Mouse (Mus musculus) hindbrain, postnatal 0 days (tissue): ENCODE measurements around the gene Nbl1. TPM values are rescaled to one million over a fixed set of nuclear protein-coding genes. Genes with fewer than 3 reads are reported as not detected.

Experiments
- ATAC-seq: fragments of 200-750 bp; cut with Nextera tagmentation; 2 replicates; pipeline ENCODE4 v1.8.0; 2017; ENCODE audit warnings: mild to moderate bottlenecking, moderate TSS enrichment, moderate library complexity
- DNase-seq: peaks from one replicate; pipeline ENCODE4 v3.0.0-alpha.2; 2015; ENCODE audit warnings: low spot score
- H3K27ac ChIP-seq: fragments of 300-500 bp; sonication (generic); 2 replicates; pipeline ENCODE4 v1.5.1; 2014; ENCODE audit warnings: mild to moderate bottlenecking
- H3K27me3 ChIP-seq: fragments of 300-500 bp; sonication (generic); 2 replicates; pipeline ENCODE4 v1.6.1; 2014; ENCODE audit warnings: low read length, mixed read lengths; ENCODE audit not compliant: insufficient read depth
- H3K36me3 ChIP-seq: fragments of 300-500 bp; sonication (generic); 2 replicates; pipeline ENCODE4 v1.6.1; 2014; ENCODE audit warnings: low read length, mixed read lengths; ENCODE audit not compliant: insufficient read depth
- H3K4me1 ChIP-seq: fragments of 300-500 bp; sonication (generic); 2 replicates; pipeline ENCODE4 v1.6.1; 2014; ENCODE audit warnings: antibody characterized with exemption, low read length, mixed read lengths; ENCODE audit not compliant: insufficient read depth
- H3K4me2 ChIP-seq: fragments of 300-500 bp; sonication (generic); 2 replicates; pipeline ENCODE4 v1.6.1; 2014; ENCODE audit warnings: low read depth, mild to moderate bottlenecking, low read length, moderate library complexity, mixed read lengths
- H3K4me3 ChIP-seq: fragments of 300-500 bp; sonication (generic); 2 replicates; pipeline ENCODE4 v1.5.1; 2014; ENCODE audit warnings: low read length
- H3K9ac ChIP-seq: fragments of 300-500 bp; sonication (generic); replicated peaks from 2 replicates; pipeline ENCODE4 v1.6.1; 2014; ENCODE audit warnings: mild to moderate bottlenecking, low read length, moderate library complexity, mixed read lengths
- H3K9me3 ChIP-seq: fragments of 300-500 bp; sonication (generic); 2 replicates; pipeline ENCODE4 v1.6.1; 2016; ENCODE audit warnings: low read length, mixed read lengths
- CTCF ChIP-seq: IDR thresholded peaks from 2 replicates; pipeline ENCODE4 v1.5.1; 2016; ENCODE audit warnings: antibody characterized with exemption, control low read depth, low read depth
- WGBS: fragments of 180-500 bp; shearing (Covaris S2); extraction: QIAGEN DNeasy Blood & Tissue Kit; methylation state at CpG from one replicate; pipeline ENCODE4 v1.1.7; 2014; 5-methylcytosine and 5-hydroxymethylcytosine counted together
- polyA plus RNA-seq: library from polyadenylated mRNA; unstranded; fragments of >200 nt; fragmentation: Nextera tagmentation; extraction: Ambion mirVana; gene quantifications from 2 replicates; pipeline ENCODE4 v1.2.1, GENCODE M21; 2015
- total RNA-seq: library from RNA; depleted of rRNA; stranded (reverse); fragments of >200 nt; gene quantifications from 2 replicates; pipeline ENCODE4 v1.2.3, GENCODE M21; 2014

Gene Nbl1
- total and polyA plus RNA-seq, 2 experiments from 2014 or later: 64.4 to 85.3 TPM

GRCm38 (mm10) chr4:139130701-139131549 is 38.1 kb upstream of the Nbl1 start, which contains the start of gene Minos1:
Minos1 (minus strand) TSS chr4:139131113.
- Histone ChIP-seq H3K9ac (peak within 1 kb of the TSS; percentile 96), H3K27ac (peak within 1 kb of the TSS; percentile 95), H3K4me1 (peaks cover 5% of the 10 kb centered on the region), H3K36me3 (no peaks in the 10 kb centered on the region), H3K27me3 (no peaks in the 10 kb centered on the region), H3K9me3 (no peaks in the 10 kb centered on the region), H3K4me2 (peak within 1 kb of the TSS; percentile 79), H3K4me3 (peak within 1 kb of the TSS; percentile 100)
- no peak for TF ChIP-seq CTCF
- DNase-seq (peak; percentile 99), ATAC-seq (peak; percentile 99)
- under 1% methylated on average over 63 of the region's 63 CpGs for WGBS

GRCm38 (mm10) chr4:139129806-139130700 is 37.3 kb upstream of the Nbl1 start:
- 2% methylated on average over 57 of the region's 57 CpGs for WGBS
- no peaks in the 10 kb centered on the region for H3K36me3 ChIP-seq

DNA sequence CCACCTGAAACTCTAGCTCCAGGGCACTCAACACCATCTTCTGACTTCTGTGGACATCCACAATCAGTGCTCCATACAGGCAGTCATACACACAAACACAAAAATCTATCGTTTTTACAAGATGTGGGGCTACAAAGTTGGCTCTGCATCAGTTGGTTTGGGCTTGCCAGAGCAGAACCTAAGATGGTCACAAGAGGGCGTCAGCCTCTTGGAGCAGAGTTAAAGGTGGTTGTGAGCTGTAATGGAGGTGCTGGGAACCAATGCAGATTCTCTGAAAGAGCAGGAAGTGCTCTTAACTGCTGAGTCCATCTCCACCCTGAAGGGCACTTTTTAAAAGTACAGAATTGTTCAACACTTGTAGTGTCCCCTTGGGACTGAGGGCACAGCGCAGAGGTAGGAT is 33.7 kb upstream of the Nbl1 start:
- H3K9me3 ChIP-seq: no peaks in the 10 kb centered on the region
- H3K9ac ChIP-seq: no peak overlapping the region
- no peak overlapping the region for H3K27ac ChIP-seq
- DNase-seq (no peak), ATAC-seq (no peak)
- WGBS: 94% methylated on average over 3 of the region's 3 CpGs
- peaks cover 5% of the 10 kb centered on the region for H3K4me1 ChIP-seq
- H3K27me3 ChIP-seq: no peaks in the 10 kb centered on the region
- H3K4me2 ChIP-seq: no peak overlapping the region
- TF ChIP-seq CTCF: peak; percentile 21; the same call in 1 of the 2 replicates
- no peaks in the 10 kb centered on the region for H3K36me3 ChIP-seq
- no peak overlapping the region for H3K4me3 ChIP-seq

More at GRCm38 (mm10) chr4:139129806-139130700, 37.3 kb upstream of the Nbl1 start:
- ATAC-seq (peak; percentile 36), DNase-seq (peak; percentile 68)
- peak overlapping the region; percentile 100 for H3K4me3 ChIP-seq
- peak overlapping the region; percentile 96 for H3K9ac ChIP-seq
- peak overlapping the region; percentile 79 for H3K4me2 ChIP-seq
- no peaks in the 10 kb centered on the region for H3K27me3 ChIP-seq
- peak overlapping the region; percentile 95 for H3K27ac ChIP-seq
- H3K4me1 ChIP-seq: peaks cover 5% of the 10 kb centered on the region
- TF ChIP-seq CTCF: no peak
- no peaks in the 10 kb centered on the region for H3K9me3 ChIP-seq

- ATAC-seq (no peak), DNase-seq (no peak)
- H3K36me3 ChIP-seq: no peaks in the 10 kb centered on the region
- H3K9me3 ChIP-seq: no peaks in the 10 kb centered on the region
- peaks cover 5% of the 10 kb centered on the region for H3K4me1 ChIP-seq
- no peak overlapping the region for H3K4me2 ChIP-seq
- no peak overlapping the region for H3K4me3 ChIP-seq
- no peak overlapping the region for H3K9ac ChIP-seq
- TF ChIP-seq CTCF: no peak
- 95% methylated on average over 6 of the region's 6 CpGs for WGBS
- H3K27me3 ChIP-seq: no peaks in the 10 kb centered on the region
- no peak overlapping the region for H3K27ac ChIP-seq
These were observed 32.1 kb upstream of the Nbl1 start for GRCm38 (mm10) chr4:139124940-139125339.

DNA sequence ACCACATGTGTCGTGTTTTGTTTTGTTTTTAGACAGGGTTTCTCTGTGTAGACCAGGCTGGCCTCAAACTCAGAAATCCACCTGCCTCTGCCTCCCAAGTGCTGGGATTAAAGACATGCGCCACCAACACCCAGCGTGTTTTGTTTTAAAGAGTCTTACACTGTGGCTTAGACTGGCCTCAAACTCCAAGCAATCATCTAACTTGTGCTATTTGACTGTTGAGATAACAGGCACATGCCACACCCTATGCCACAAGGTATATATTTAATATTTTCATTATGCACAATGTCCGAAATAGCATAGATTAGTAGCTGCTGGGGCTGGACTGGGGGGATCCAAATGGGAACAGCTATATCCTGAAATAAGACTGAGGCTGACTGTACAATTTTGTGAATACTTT is 29.8 kb upstream of the Nbl1 start:
- H3K4me1 ChIP-seq: no peaks in the 10 kb centered on the region
- no peaks in the 10 kb centered on the region for H3K36me3 ChIP-seq
- DNase-seq (no peak), ATAC-seq (no peak)
- no peaks in the 10 kb centered on the region for H3K9me3 ChIP-seq
- no peak overlapping the region for H3K4me3 ChIP-seq
- no peak overlapping the region for H3K9ac ChIP-seq
- TF ChIP-seq CTCF: no peak
- no peaks in the 10 kb centered on the region for H3K27me3 ChIP-seq
- no peak overlapping the region for H3K4me2 ChIP-seq
- whole genome bisulfite sequencing: 96% methylated on average over 4 of the region's 4 CpGs
- H3K27ac ChIP-seq: no peak overlapping the region

DNA sequence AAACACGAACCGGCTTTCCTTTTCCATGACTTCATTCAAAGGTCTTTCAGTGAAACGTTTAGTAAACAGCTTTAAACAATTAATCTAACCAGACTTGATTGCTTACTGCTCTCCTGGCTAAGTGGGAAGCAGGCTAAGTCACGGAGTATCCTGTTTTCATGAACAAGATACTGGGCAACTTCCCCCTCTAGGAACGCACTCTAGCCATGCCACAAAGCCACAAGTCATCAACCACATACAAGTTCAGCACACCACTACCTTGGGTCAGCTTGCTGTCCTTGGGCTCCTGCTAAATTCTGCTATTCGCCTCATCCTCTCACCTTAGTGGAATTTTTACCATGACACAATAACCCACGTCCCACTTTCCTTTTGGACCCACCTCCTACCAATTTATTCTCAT is 28.2 kb upstream of the Nbl1 start:
- ATAC-seq (no peak), DNase-seq (no peak)
- Histone ChIP-seq H3K36me3 (no peaks in the 10 kb centered on the region), H3K27ac (no peak overlapping the region), H3K9me3 (no peaks in the 10 kb centered on the region), H3K4me3 (no peak overlapping the region), H3K9ac (no peak overlapping the region), H3K4me2 (no peak overlapping the region), H3K27me3 (no peaks in the 10 kb centered on the region), H3K4me1 (no peaks in the 10 kb centered on the region)
- 79% methylated on average over 7 of the region's 7 CpGs for WGBS
- TF ChIP-seq CTCF: no peak
